Mouse (Mus musculus): ENCODE results near the gene Casc3.

DNA sequence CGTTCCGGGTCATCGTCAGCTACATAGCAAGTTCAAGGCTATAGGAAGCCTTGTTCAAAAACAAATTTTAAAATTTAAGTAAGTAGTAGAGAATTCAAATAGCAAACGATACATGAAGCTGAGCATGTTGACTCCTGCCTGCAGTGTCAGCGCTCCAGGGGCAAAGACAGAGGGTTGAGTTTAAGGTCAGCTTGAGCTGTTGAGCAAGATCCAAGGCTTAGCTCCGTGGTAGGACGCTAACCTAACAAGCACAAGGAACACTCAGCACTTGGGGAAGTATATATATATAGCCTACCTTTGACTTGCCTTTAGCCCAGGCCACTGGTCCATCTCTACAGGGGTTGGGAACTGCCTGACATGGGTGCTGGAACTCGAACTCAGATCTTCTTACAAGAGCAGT lies 65.2 kb downstream of the Casc3 start:
- TF ChIP-seq TAL1 (IDR thresholded peaks at IDR 0.05; ENCODE audit: low read length) (no peak), GATA1 (IDR thresholded peaks at IDR 0.05; ENCODE audit: low read length) (no peak)
